Mouse (Mus musculus): ENCODE measurements around the gene Clpsl2. TPM values are rescaled to one million over a fixed set of nuclear protein-coding genes. Genes with fewer than 3 reads are reported as not detected.
A peak's percentile ranks its signal among the peaks of the same experiment; 100 is the strongest.

Clpsl2 gene
- polyA plus RNA-seq, 1 experiment from 2014 or later = not detected

GRCm38 (mm10) chr17:28514555-28514954 lies 34.7 kb upstream of the Clpsl2 start:
- no peak overlapping the region for H3K9ac ChIP-seq (ENCODE audit: low read depth, low read length)
- H3K27ac ChIP-seq (ENCODE audit: low read depth, low read length) = 0 out of 2 replicates have a peak overlapping the region, but pooled peaks have one; percentile 69
- no peaks in the 10 kb centered on the region for H3K27me3 ChIP-seq (replicated peaks; ENCODE audit: control insufficient read depth, insufficient read depth, low read length)
- no peaks in the 10 kb centered on the region for H3K36me3 ChIP-seq (ENCODE audit: control insufficient read depth, insufficient read depth)
- H3K4me2 ChIP-seq (replicated peaks; ENCODE audit: low read depth) = no peak overlapping the region
- H3K4me1 ChIP-seq (replicated peaks; ENCODE audit: control insufficient read depth, insufficient read depth, low read length) = peaks cover 29% of the 10 kb centered on the region; the same call in 1 of the 2 replicates
- no peak for TF ChIP-seq CTCF (IDR thresholded peaks at IDR 0.05; ENCODE audit: low read depth)
- no peaks in the 10 kb centered on the region for H3K9me3 ChIP-seq (ENCODE audit: control insufficient read depth)
- WGBS = 79% methylated on average over 5 of the region's 5 CpGs
- H3K4me3 ChIP-seq (ENCODE audit: low read depth, low read length) = no peak overlapping the region
- no peak for ATAC-seq

GRCm38 (mm10) chr17:28515431-28516341 lies 33.5 kb upstream of the Clpsl2 start:
- TF ChIP-seq CTCF (IDR thresholded peaks at IDR 0.05; ENCODE audit: low read depth) = no peak
- Histone ChIP-seq H3K36me3 (ENCODE audit: control insufficient read depth, insufficient read depth) (no peaks in the 10 kb centered on the region), H3K27me3 (replicated peaks; ENCODE audit: control insufficient read depth, insufficient read depth, low read length) (no peaks in the 10 kb centered on the region), H3K27ac (ENCODE audit: low read depth, low read length) (no peak overlapping the region; the same call in 1 of the 2 replicates), H3K9ac (ENCODE audit: low read depth, low read length) (0 out of 2 replicates have a peak overlapping the region, but pooled peaks have one; percentile 3), H3K4me3 (ENCODE audit: low read depth, low read length) (no peak overlapping the region), H3K4me2 (replicated peaks; ENCODE audit: low read depth) (no peak overlapping the region; the same call in 1 of the 2 replicates), H3K9me3 (ENCODE audit: control insufficient read depth) (no peaks in the 10 kb centered on the region), H3K4me1 (replicated peaks; ENCODE audit: control insufficient read depth, insufficient read depth, low read length) (peaks cover 23% of the 10 kb centered on the region; the same call in 1 of the 2 replicates)
- 51% methylated on average over 10 of the region's 10 CpGs for WGBS
- ATAC-seq = peak; percentile 40

GRCm38 (mm10) chr17:28516881-28517280 lies 32.3 kb upstream of the Clpsl2 start:
- WGBS = 66% methylated on average over 4 of the region's 4 CpGs
- Histone ChIP-seq H3K9ac (ENCODE audit: low read depth, low read length) (no peak overlapping the region; the same call in 1 of the 2 replicates), H3K27ac (ENCODE audit: low read depth, low read length) (0 out of 2 replicates have a peak overlapping the region, but pooled peaks have one; percentile 3), H3K27me3 (replicated peaks; ENCODE audit: control insufficient read depth, insufficient read depth, low read length) (no peaks in the 10 kb centered on the region), H3K9me3 (ENCODE audit: control insufficient read depth) (no peaks in the 10 kb centered on the region), H3K4me1 (replicated peaks; ENCODE audit: control insufficient read depth, insufficient read depth, low read length) (peaks cover 22% of the 10 kb centered on the region; the same call in 1 of the 2 replicates), H3K4me3 (ENCODE audit: low read depth, low read length) (no peak overlapping the region), H3K36me3 (ENCODE audit: control insufficient read depth, insufficient read depth) (no peaks in the 10 kb centered on the region), H3K4me2 (replicated peaks; ENCODE audit: low read depth) (peak overlapping the region; percentile 68)
- no peak for ATAC-seq
- 0 out of 2 replicates have a peak, but pooled peaks have one; percentile 27 for TF ChIP-seq CTCF (IDR thresholded peaks at IDR 0.05; ENCODE audit: low read depth)

GRCm38 (mm10) chr17:28517441-28517955 lies 31.7 kb upstream of the Clpsl2 start, which contains the start of gene Fkbp5:
Gene Fkbp5 (minus strand): TSS chr17:28517527.
- no peak for TF ChIP-seq CTCF (IDR thresholded peaks at IDR 0.05; ENCODE audit: low read depth)
- H3K9ac ChIP-seq (ENCODE audit: low read depth, low read length) = peak within 1 kb of the TSS; percentile 67
- no peaks in the 10 kb centered on the region for H3K9me3 ChIP-seq (ENCODE audit: control insufficient read depth)
- peak within 1 kb of the TSS; percentile 92 for H3K27ac ChIP-seq (ENCODE audit: low read depth, low read length)
- 19% methylated on average over 16 of the region's 16 CpGs for WGBS
- H3K4me3 ChIP-seq (ENCODE audit: low read depth, low read length) = peak within 1 kb of the TSS; percentile 36
- peaks cover 18% of the 10 kb centered on the region; the same call in 1 of the 2 replicates for H3K4me1 ChIP-seq (replicated peaks; ENCODE audit: control insufficient read depth, insufficient read depth, low read length)
- no peak for ATAC-seq
- no peaks in the 10 kb centered on the region for H3K36me3 ChIP-seq (ENCODE audit: control insufficient read depth, insufficient read depth)
- peak within 1 kb of the TSS; percentile 68 for H3K4me2 ChIP-seq (replicated peaks; ENCODE audit: low read depth)
- H3K27me3 ChIP-seq (replicated peaks; ENCODE audit: control insufficient read depth, insufficient read depth, low read length) = no peaks in the 10 kb centered on the region

- under 1% methylated on average over 40 of the region's 46 CpGs for WGBS
- peak; percentile 63 for ATAC-seq
- Histone ChIP-seq H3K9ac (ENCODE audit: low read depth, low read length) (peak overlapping the region; percentile 67), H3K9me3 (ENCODE audit: control insufficient read depth) (no peaks in the 10 kb centered on the region), H3K36me3 (ENCODE audit: control insufficient read depth, insufficient read depth) (no peaks in the 10 kb centered on the region), H3K27me3 (replicated peaks; ENCODE audit: control insufficient read depth, insufficient read depth, low read length) (no peaks in the 10 kb centered on the region), H3K27ac (ENCODE audit: low read depth, low read length) (peak overlapping the region; percentile 92), H3K4me2 (replicated peaks; ENCODE audit: low read depth) (peak overlapping the region; percentile 68), H3K4me1 (replicated peaks; ENCODE audit: control insufficient read depth, insufficient read depth, low read length) (peaks cover 12% of the 10 kb centered on the region; the same call in 1 of the 2 replicates), H3K4me3 (ENCODE audit: low read depth, low read length) (peak overlapping the region; percentile 36)
- no peak for TF ChIP-seq CTCF (IDR thresholded peaks at IDR 0.05; ENCODE audit: low read depth)
These were observed 31.1 kb upstream of the Clpsl2 start for GRCm38 (mm10) chr17:28517956-28518614.

Data from intestine, postnatal 0 days (tissue).